Mouse (Mus musculus): ENCODE measurements around the gene H2-Oa.

- peak; percentile 51 for TF ChIP-seq CTCF (IDR thresholded peaks at IDR 0.05; ENCODE audit: low read depth)
- no peak for TF ChIP-seq EP300 (optimal IDR thresholded peaks at IDR 0.05)
Measured at GRCm38 (mm10) chr17:34128264-34128937, 36.3 kb downstream of the H2-Oa start.
